Mouse (Mus musculus) gastrocnemius, adult 8-10 months (tissue): ENCODE data around the gene Celf6. TPM values are rescaled to one million over a fixed set of nuclear protein-coding genes. Genes with fewer than 3 reads are reported as not detected.

Source experiments
- total RNA-seq, 4 experiments: library from RNA; stranded (reverse); gene quantifications; 2 replicates each; pipeline ENCODE4 v1.2.4; 2022

Gene Celf6
- total RNA-seq, 4 experiments from 2014 or later, result not detected

Other genes with a start within 250 kb of the Celf6 start
- 1 to 10 TPM; 4.2 to 7.1 (median 5.0) TPM for gene Bbs4, start 224.4 kb upstream of the Celf6 start, total RNA-seq
- 100 to 1,000 TPM; 101 to 124 (median 111) TPM for gene Arih1, start 91.3 kb upstream of the Celf6 start, total RNA-seq
- gene Hexa, start 38.4 kb upstream of the Celf6 start, total RNA-seq, result 10 to 100 TPM; 36.4 to 39.3 (median 39.1) TPM
- under 1 TPM in 3 of 4 experiments, not detected in 1; 0.36 to 0.86 (median 0.54) TPM for gene Tmem202, start 38.1 kb upstream of the Celf6 start, total RNA-seq
- 10 to 100 TPM; 25.8 to 37.9 (median 26.4) TPM for gene Parp6, start 39.4 kb downstream of the Celf6 start, total RNA-seq
- 1,000 to 10,000 TPM; 2,872 to 3,265 (median 3,132) TPM for gene Pkm, start 78.5 kb downstream of the Celf6 start, total RNA-seq
- under 1 TPM in 2 of 4 experiments, not detected in 2; 0.27 to 0.36 TPM for gene Gramd2, start 102.2 kb downstream of the Celf6 start, total RNA-seq
- gene Senp8, start 172.8 kb downstream of the Celf6 start, total RNA-seq, result 10 to 100 TPM in 2 of 4 experiments, 1 to 10 TPM in 2; 9.6 to 15.8 (median 10.1) TPM
- 1 to 10 TPM; 7.1 to 8.6 (median 7.4) TPM for gene Myo9a, start 173.0 kb downstream of the Celf6 start, total RNA-seq